Mouse (Mus musculus): ENCODE measurements around the gene Sbf2.
"Not testable (repeated sequence)": the region's sequence is repeated elsewhere in the genome, so short reads cannot be mapped to it uniquely, and the experiment has no call there.

The Sbf2 gene

GRCm38 (mm10) chr7:110614133-110615063 lies at the start of gene Sbf2:
Gene Sbf2 (minus strand): TSS chr7:110614922.
- peak; percentile 72 for DNase-seq (ENCODE audit: low read depth, low spot score)

GRCm38 (mm10) chr7:110658378-110658928 lies 43.7 kb upstream of the Sbf2 start:
- no peak for DNase-seq (ENCODE audit: low read depth, low spot score)

DNA sequence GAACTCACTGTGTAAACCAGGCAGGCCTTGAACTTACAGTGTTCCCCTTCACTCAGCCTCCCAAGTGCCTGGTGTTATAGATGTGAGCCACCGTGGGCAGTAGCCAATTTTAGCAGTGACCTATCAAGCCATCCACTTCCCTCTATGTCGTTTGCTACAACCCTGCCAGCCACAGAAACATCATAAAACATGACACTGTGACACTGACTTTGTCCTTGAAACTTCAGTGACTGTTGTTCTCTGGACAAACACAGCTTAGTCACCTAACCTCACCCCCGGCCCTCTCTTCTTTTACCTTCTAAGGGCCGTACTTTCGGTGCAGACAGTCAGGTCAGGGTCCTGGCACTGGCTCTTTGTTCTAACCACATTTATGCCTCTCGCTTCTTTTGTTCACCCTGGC lies 41.2 kb upstream of the Sbf2 start:
- no peak for DNase-seq (ENCODE audit: low read depth, low spot score)

DNA sequence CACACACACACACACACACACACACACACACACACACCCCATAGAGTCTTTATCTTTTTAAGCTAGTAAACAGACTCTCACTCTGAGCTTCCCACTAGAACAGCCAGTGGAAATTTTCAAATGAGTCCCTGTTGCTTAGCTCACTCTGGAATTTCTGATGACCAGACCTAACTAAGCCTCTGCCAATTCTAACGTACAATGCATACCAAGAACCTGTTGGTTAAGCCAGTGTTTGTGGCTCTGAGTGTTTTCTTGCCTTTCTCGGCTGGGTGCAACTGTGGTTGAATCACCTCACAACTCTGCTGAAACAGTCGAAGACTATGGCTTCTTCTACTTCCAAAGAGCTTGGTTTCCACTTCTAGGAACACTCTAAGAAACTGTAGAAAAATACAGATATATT lies 40.5 kb upstream of the Sbf2 start:
- no peak for DNase-seq (ENCODE audit: low read depth, low spot score)

DNA sequence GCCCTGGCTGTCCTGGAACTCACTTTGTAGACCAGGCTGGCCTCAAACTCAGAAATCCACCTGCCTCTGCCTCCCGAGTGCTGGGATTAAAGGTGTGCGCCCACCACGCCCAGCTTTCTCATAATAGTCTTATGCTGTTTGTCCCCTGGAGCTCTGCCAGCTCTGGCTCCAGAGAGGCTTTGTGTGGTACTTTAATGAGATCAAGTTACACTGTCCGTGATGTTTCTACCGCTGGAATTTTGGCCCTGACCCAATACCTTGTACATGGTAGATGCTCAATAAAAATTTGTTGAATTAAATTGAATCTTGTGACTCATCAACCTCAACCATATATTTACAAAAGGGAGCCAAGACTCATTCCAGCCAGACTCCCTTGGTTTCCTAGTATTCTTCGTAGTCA lies 36.4 kb upstream of the Sbf2 start:
- DNase-seq (ENCODE audit: low read depth, low spot score): no peak

GRCm38 (mm10) chr7:110650491-110650890 lies 35.8 kb upstream of the Sbf2 start:
- DNase-seq (ENCODE audit: low read depth, low spot score): no peak

DNA sequence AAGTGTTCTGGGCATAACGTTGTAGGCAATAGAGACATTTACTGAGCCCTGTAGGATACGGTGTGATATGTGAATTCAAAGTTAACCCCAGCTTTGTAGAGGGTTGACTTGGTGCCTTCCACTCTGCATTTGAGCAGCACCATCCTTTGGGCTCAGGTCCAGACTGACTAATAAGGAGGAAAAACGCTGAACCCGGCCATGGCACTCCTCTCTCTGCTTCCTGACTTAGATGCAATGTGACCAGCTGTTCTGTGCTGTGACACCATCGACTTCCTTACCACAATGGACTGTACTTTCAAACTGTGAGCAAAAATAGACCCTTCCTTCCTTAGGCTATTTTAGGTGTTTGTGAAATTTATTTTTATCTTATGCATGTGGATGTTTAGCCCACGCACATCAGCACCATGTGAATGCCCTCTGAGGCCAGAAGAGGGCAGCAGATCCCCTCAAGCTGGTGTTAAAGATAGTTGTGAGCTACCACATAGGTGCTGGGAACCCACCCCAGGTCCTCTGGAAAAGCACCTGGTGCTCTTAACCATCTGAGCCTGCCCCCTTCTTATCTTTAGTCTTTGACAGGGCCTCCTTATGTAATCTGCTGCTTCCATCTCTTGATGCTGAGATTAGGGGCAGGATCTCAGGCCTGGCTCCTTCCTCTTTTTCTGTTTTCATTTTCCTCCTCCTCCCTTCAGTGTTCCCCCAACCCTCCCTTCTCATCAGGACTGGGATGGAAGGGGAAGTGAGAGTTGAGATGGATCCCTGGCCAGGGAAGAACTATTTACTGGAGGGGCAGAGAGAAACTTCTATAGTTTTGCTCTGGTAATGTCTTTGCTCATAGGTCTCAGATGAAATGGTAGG lies 34.6 kb upstream of the Sbf2 start:
- DNase-seq (ENCODE audit: low read depth, low spot score): no peak

GRCm38 (mm10) chr7:110648455-110649085 lies 33.8 kb upstream of the Sbf2 start:
- no peak for DNase-seq (ENCODE audit: low read depth, low spot score)

- DNase-seq (ENCODE audit: low read depth, low spot score): no peak
Measured at GRCm38 (mm10) chr7:110647559-110648454, 33.1 kb upstream of the Sbf2 start.

DNA sequence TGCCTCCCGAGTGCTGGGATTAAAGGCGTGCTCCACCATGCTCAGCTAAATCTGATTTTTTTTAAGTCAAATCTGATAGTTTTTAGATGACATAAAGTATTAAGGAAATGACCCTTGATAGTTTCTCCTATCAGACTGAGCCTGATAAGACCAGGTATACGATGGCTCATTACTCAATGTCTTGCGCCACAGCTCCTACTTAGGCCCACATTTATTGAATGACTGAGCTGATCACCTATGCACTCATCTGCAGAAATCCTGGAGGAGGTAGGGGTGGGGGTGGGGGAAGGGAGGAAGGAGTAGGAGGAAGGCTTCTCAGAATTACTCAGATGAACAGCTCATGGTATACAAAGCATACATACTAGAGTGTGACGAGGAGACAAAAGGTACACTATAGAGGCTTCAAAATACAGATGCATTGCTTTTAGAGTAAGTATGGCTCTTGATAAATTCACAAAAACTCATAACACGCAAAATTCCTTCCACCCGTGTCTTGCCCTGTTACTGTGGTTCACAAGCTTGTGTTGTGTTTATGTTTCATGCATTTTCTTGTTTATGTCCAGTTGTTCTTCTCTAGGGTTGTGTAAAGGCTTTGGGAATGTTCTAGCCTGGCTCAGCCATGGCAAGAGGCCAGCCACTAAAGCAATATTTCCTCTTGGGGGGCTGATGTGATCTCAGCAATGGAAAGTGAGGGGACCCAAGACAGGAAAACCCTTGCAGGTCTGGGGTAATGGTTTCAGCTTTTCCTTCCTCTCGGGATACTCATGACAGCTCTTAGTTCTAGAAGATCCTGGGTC lies 32.1 kb upstream of the Sbf2 start:
- no peak for DNase-seq (ENCODE audit: low read depth, low spot score)

DNA sequence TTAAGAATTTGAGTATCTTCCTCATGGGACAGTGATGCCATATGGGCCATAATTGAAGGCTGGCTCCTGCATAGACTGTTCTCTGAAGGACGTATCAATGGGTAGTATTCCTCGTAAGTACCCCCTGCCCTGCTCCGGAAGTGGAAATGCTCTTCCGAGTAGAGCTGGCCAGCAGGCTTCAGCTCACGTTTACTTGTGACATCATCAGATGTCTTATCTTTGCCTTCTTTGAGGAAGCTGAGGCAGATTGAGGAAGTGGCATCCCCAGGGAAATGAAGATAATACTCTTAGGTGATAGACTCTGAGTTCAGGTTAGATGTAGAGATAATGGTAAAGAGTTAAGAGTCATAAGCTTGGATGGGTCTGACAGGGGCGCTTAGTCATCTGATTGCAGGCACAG lies 31.1 kb upstream of the Sbf2 start:
- DNase-seq (ENCODE audit: low read depth, low spot score): no peak

GRCm38 (mm10) chr7:110645311-110645710 lies 30.6 kb upstream of the Sbf2 start:
- DNase-seq (ENCODE audit: low read depth, low spot score): no peak

- DNase-seq (ENCODE audit: low read depth, low spot score): not testable (repeated sequence)
Measured at GRCm38 (mm10) chr7:110639958-110640357, 25.2 kb upstream of the Sbf2 start.

DNA sequence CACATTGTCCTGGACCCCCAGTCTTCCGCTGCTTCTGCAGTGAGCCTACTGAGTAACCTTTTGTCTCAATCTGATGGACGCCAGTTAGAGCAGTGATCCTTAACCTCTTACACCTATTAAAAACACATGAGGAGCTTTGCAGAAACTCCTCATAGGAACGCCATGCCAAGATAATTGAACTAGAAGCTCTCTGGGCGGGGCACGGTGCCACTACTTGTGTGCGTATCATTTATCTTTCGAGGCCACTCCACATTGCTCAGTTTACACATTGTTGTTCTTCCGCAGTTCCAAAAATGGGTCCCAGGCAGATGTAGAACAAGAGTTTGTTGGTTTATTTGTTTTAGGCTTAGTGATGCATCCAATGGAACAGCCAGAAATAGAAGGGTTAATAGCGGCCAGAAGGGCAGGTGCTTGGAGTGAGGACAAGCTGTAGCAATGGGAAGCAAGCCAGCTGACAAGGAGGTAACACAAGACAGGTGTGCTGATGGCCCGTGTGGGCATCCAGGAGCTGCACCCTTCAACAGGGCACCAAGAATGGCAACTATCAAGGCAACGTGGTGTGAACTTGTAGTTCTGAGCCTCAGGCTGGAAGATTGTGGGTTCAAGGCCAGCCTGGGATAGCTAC lies 24.7 kb upstream of the Sbf2 start:
- no peak for DNase-seq (ENCODE audit: low read depth, low spot score)

DNA sequence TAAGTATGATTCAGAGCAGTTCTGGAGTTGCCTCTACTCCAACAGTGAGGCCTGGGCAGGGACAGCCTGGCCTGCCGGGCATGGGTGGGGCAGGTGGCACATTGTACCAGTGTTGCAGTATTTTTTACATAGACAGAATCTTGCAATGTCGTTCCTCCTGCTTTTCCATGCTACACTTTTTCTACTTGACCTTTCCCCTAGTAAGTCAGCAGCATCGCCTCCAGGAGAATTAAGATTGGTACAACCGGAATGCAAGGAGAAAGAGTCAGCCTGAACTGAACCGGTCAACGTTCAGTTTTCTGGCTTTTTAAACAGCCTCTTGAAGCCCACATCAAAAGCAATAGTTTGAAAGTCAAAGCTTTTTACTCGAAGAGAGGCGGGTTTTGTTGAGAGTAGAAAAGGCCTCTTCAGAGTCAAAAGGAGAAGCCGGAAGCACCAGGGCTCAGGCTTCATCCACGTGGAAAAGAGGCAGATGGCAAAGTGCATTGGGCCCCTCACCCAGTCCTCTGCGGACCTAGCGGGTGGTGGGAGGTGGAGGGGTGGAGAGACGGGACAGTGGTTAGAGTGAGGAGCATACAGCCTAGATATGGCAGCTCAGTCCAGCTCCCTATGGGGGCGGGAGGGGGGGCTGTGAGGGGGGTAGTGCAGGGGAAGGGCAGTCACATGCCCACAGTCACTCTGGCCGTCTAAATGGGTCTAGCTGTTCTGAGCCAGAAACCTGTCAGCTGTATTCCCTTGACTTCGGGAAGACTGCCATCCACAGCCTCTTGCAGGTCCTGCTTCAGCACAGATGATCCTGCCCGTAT lies 23.8 kb upstream of the Sbf2 start:
- DNase-seq (ENCODE audit: low read depth, low spot score): no peak

- DNase-seq (ENCODE audit: low read depth, low spot score): no peak
Measured at GRCm38 (mm10) chr7:110636559-110636958, 21.8 kb upstream of the Sbf2 start.

DNA sequence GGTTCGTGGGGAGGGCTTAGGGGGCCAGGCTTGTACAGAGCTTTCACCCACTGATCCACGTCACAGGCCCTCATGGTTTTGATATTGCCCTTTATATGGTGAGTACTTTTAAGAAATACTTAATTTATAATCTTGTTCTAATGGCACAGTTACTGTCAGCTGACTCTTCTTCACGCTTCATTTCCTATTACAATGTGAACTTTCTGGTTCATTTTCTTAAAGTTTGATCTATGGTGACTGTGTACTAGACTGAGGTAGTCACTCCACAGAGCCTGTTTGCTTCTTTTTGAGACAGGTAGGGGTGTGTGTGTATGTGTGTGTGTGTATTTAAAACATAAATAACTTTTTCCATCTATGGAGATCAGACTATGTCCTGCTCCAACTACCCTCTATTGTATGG lies 21.2 kb upstream of the Sbf2 start:
- DNase-seq (ENCODE audit: low read depth, low spot score): no peak

- DNase-seq (ENCODE audit: low read depth, low spot score): no peak
Measured at GRCm38 (mm10) chr7:110631136-110631888, 16.6 kb upstream of the Sbf2 start.
